In the genomic region with DNA sequence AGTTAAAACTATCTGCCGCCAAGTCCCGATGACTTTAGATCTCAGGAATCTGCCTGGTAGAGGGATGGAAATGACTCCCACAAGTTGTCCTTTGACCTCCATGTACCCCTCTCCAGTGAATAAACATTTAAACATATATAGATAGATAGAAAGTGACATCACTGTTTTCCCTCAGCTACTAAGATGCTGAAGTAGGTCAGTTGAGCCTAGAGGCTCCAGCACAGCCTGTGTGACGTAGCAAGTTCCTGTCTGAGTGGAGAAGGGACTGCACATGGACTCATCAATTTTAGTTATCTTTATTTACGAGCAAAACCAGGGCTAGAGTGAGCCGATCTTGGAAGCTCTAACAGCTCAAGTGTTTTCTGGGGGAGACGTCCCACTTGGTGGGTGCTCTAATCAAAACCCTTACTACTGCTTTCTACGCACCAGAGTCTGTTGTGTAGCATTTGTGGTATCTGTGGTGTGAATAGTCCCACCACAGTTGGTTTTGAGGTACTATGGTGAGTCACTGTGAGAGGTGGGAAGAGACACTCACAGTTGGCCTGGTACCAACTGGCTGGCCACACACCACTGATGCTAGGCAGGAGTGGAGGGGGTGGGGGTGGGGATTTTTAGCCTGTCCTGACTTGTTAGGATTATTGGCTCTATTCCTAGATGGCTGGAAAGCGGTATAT, we compare ENCODE assay signal across 10 mouse cellular contexts. TPM values are rescaled to one million over a fixed set of nuclear protein-coding genes. Genes with fewer than 3 reads are reported as not detected.
DNase-seq lines count a peak whose midpoint lies in the region; ATAC-seq and TF ChIP-seq lines count a peak whose summit lies in the region.
"Had no signal": no experiment of that assay in that cellular context is flagged by ENCODE, and none has a peak within 500 bp of the region (broad histone marks: within the 10 kb centered on the region; RNA-seq: fewer than 3 reads in every experiment).

No protein-coding gene starts in this region.

- no peak overlapping the region for H3K4me2 ChIP-seq in kidney, embryonic 14.5 days (replicated peaks; ENCODE audit: low read depth, low read length)
- no peak overlapping the region for H3K4me2 ChIP-seq in liver, embryonic 15.5 days
- H3K4me2 ChIP-seq: hindbrain, embryonic 15.5 days had no signal

- TF ChIP-seq CTCF in embryonic fibroblast, embryonic 13.5 days (IDR thresholded peaks at IDR 0.05; ENCODE audit: borderline replicate concordance, insufficient read depth, low read length), result no peak
- no peak for TF ChIP-seq CTCF in thymus, adult 2 months (IDR thresholded peaks at IDR 0.05; ENCODE audit: borderline replicate concordance, control insufficient read depth, extremely low read depth, insufficient read depth, low read length, poor library complexity)

- peak; percentile 20; the same call in 1 of the 2 replicates for ATAC-seq in kidney, embryonic 14.5 days (ENCODE audit: low FRiP score, low TSS enrichment)
- ATAC-seq in liver, embryonic 15.5 days (ENCODE audit: insufficient read depth), result 0 out of 2 replicates have a peak, but pooled peaks have one; percentile 34
- no peak for ATAC-seq in erythroblast, adult 5-6 weeks (replicated peaks; ENCODE audit: low FRiP score, poor library complexity, severe bottlenecking)

- no peaks in the 10 kb centered on the region for H3K9me3 ChIP-seq in kidney, embryonic 14.5 days (ENCODE audit: control insufficient read depth, low read length)
- H3K9me3 ChIP-seq in liver, embryonic 15.5 days (replicated peaks), result no peaks in the 10 kb centered on the region
- H3K9me3 ChIP-seq: hindbrain, embryonic 15.5 days had no signal

- H3K27me3 ChIP-seq in kidney, embryonic 14.5 days (ENCODE audit: control insufficient read depth, insufficient read depth, low read length), result no peaks in the 10 kb centered on the region
- no peaks in the 10 kb centered on the region for H3K27me3 ChIP-seq in liver, embryonic 15.5 days
- no peaks in the 10 kb centered on the region for H3K27me3 ChIP-seq in thymus, adult 2 months (ENCODE audit: control insufficient read depth, insufficient read depth, low read length)
- H3K27me3 ChIP-seq: hindbrain, embryonic 15.5 days had no signal

- H3K27ac ChIP-seq in kidney, embryonic 14.5 days (ENCODE audit: low read depth, low read length), result peak overlapping the region; percentile 60; the same call in 1 of the 2 replicates
- H3K27ac ChIP-seq in embryonic fibroblast, embryonic 13.5 days (ENCODE audit: insufficient read depth, low read length), result peak overlapping the region; percentile 39
- H3K27ac ChIP-seq in liver, embryonic 15.5 days (replicated peaks), result no peak overlapping the region
- H3K27ac ChIP-seq in thymus, adult 2 months (ENCODE audit: control insufficient read depth, insufficient read depth, low read length), result no peak overlapping the region
- H3K27ac ChIP-seq: hindbrain, embryonic 15.5 days had no signal

- TF ChIP-seq POLR2A in embryonic fibroblast, embryonic 13.5 days (IDR thresholded peaks at IDR 0.05; ENCODE audit: low read depth, low read length), result no peak
- no peak for TF ChIP-seq POLR2A in thymus, adult 2 months (IDR thresholded peaks at IDR 0.05; ENCODE audit: control insufficient read depth, extremely low read depth, insufficient read depth, low read length, poor library complexity)

- peaks cover 54% of the 10 kb centered on the region for H3K4me1 ChIP-seq in kidney, embryonic 14.5 days (ENCODE audit: control insufficient read depth, insufficient read depth, low read length)
- H3K4me1 ChIP-seq in embryonic fibroblast, embryonic 13.5 days (ENCODE audit: control insufficient read depth, insufficient read depth, low read length), result peaks cover 19% of the 10 kb centered on the region
- peaks cover 39% of the 10 kb centered on the region for H3K4me1 ChIP-seq in liver, embryonic 15.5 days (replicated peaks)
- H3K4me1 ChIP-seq in thymus, adult 2 months (replicated peaks; ENCODE audit: control insufficient read depth, insufficient read depth, low read length), result peaks cover 9% of the 10 kb centered on the region

- no peaks in the 10 kb centered on the region for H3K36me3 ChIP-seq in kidney, embryonic 14.5 days (ENCODE audit: control insufficient read depth, insufficient read depth, low read length)
- H3K36me3 ChIP-seq in liver, embryonic 15.5 days (replicated peaks), result no peaks in the 10 kb centered on the region
- no peaks in the 10 kb centered on the region for H3K36me3 ChIP-seq in thymus, adult 2 months (ENCODE audit: control insufficient read depth, insufficient read depth, low read length)
- H3K36me3 ChIP-seq: hindbrain, embryonic 15.5 days had no signal

- no peak overlapping the region for H3K9ac ChIP-seq in kidney, embryonic 14.5 days (ENCODE audit: low read depth, low read length)
- no peak overlapping the region for H3K9ac ChIP-seq in liver, embryonic 15.5 days
- H3K9ac ChIP-seq: hindbrain, embryonic 15.5 days had no signal

- H3K4me3 ChIP-seq in kidney, embryonic 14.5 days (ENCODE audit: low read length), result no peak overlapping the region
- H3K4me3 ChIP-seq in embryonic fibroblast, embryonic 13.5 days (ENCODE audit: insufficient read depth, low read length), result no peak overlapping the region
- no peak overlapping the region for H3K4me3 ChIP-seq in liver, embryonic 15.5 days (replicated peaks)
- H3K4me3 ChIP-seq in thymus, adult 2 months (ENCODE audit: control insufficient read depth, insufficient read depth, low read length), result no peak overlapping the region
- H3K4me3 ChIP-seq: hindbrain, embryonic 15.5 days had no signal

- WGBS in kidney, embryonic 14.5 days, result 31% methylated on average over 8 of the region's 8 CpGs
- 31% methylated on average over 8 of the region's 8 CpGs for WGBS in liver, embryonic 15.5 days (ENCODE audit: insufficient replicate concordance)
- WGBS in thymus, adult 2 months, result 32% methylated on average over 8 of the region's 8 CpGs

- no peak for DNase-seq in kidney, adult 18-20 months
- DNase-seq in Muller cell, postnatal 12 days (ENCODE audit: inconsistent ontology term), result peak; percentile 93
- DNase-seq in thymus, adult 2 months, result no peak
- DNase-seq in urinary bladder, postnatal 36 days (ENCODE audit: low spot score in 2 of 2), result no peak
- DNase-seq: lung, adult 2 months had no signal

RNA-seq across cellular contexts. Expression of a gene that starts 43.1 kb away (rescaled TPM):
- polyA plus RNA-seq in kidney, embryonic 14.5 days (2014; fragmentation: Nextera tagmentation; extraction: Ambion mirVana), result 22.5 and 39.6 TPM in 2 replicates
- polyA plus RNA-seq in embryonic fibroblast, embryonic 13.5 days (2011; ENCODE audit: insufficient read length, low read depth, missing spikeins), result 50.0 and 52.7 TPM in 2 replicates
- polyA plus RNA-seq in liver, embryonic 15.5 days (2015; fragmentation: Nextera tagmentation; extraction: Ambion mirVana), result 13.1 and 14.9 TPM in 2 replicates
- polyA plus RNA-seq in thymus, adult 2 months (2012; rRNA removed), result 33.2 and 37.9 TPM in 2 replicates
- total RNA-seq in erythroblast, adult 5-6 weeks (2015; ENCODE audit: low replicate concordance), result 17.9 and 24.9 TPM in 2 replicates
- total RNA-seq in erythroblast, adult 5-6 weeks (2017; ENCODE audit: low replicate concordance), result 19.8 and 20.2 TPM in 2 replicates

Comparison
In these comparisons a context has a peak if more than half of its experiments do, and no peak if none do; other contexts are left out.
1. H3K27ac ChIP-seq: peak in kidney, embryonic 14.5 days (single experiment) and embryonic fibroblast, embryonic 13.5 days (single experiment); none in liver, embryonic 15.5 days (single experiment) and thymus, adult 2 months (single experiment).